Mouse (Mus musculus): ENCODE data around the gene Ccdc8. TPM values are rescaled to one million over a fixed set of nuclear protein-coding genes. Genes with fewer than 3 reads are reported as not detected.

Gene Ccdc8
- total RNA-seq, 2 experiments from 2014 or later, result 1.8 to 2.2 TPM

DNA sequence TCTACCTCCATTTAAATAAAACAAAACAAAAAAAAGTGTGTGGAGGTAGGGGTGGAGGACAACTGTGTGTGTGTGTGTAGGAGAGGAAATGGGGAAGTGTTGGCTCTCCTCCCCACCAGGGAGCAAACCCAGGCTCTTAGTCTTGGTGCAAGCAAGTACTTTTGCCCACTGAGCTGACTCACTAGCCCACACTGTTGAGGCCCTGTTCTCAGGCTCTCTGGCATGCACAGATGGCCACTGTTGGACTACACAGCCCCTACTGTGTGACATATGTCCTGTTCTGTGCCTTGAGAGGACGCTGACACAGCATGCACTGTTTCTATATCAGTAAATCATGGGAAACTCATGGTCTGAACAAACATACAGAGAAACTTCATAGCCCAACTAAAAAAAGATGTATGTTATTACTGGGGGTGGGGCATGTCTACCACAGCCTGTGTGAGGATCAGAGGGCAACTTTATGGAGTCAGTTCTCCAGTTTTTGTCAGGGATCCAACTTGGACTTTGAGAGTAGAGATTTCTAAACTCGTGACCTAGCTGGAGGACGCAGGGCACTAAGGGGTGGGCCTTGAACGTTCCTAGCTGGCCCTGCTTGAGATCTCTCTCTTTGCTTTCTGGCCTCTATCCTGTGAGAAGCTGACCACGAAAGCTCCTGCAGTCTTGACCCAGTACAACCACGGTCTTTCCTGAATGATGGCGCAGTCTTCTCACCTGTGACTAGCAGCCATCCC, 10.9 kb downstream of the Ccdc8 start:
- Histone ChIP-seq H3K27ac (peak overlapping the region; percentile 69), H3K4me3 (no peak overlapping the region)
- DNase-seq (ENCODE audit: low spot score in 2 of 2), result no peak
- no peak for TF ChIP-seq CTCF (conservative IDR thresholded peaks at IDR 0.05)

DNA sequence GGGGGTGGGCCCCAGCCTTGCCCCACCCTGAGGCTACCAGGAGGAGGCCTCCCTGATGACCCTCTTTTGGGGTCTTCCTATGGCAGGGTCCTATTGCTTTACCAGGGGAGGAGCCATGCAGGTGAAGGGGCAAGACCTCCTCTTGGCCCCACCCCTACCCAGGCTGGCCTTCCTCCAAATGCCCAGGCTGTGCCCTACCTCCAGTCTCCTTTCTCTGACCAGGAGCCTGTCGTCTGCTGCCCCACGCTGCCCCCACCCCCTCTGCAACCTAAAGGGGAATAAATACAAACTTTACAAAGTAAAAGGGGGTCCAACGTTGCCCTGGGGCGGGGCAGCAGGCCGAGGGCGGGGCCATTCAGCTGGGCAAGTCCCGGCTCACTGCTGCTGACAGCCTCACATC, 12.2 kb downstream of the Ccdc8 start:
- TF ChIP-seq CTCF (conservative IDR thresholded peaks at IDR 0.05), result no peak
- DNase-seq (ENCODE audit: low spot score in 2 of 2), result no peak
- no peak overlapping the region for H3K4me3 ChIP-seq
- H3K27ac ChIP-seq, result peak overlapping the region; percentile 69; the same call in 1 of the 2 replicates

DNA sequence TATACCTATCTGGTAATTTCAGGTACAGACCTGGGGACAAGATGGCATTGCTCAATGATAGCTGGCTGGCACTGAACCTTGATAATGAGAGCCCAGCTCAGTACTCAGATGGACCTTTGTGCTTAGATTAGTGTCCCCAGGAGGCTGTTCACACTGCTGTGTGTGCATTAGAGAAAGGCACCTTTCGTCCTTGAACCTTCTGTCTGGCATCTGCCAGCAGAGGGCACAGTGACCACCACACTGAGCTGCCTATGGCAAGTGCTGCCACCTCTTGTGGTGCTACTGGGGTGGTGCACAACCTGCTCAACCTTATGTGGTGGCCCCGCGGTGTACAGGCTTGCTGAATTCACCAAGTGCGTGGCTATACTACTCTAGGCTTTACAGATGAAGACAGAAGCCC, 14.8 kb downstream of the Ccdc8 start:
- TF ChIP-seq CTCF (conservative IDR thresholded peaks at IDR 0.05), result peak; percentile 73
- no peak overlapping the region for H3K27ac ChIP-seq
- H3K4me3 ChIP-seq, result no peak overlapping the region
- no peak for DNase-seq (ENCODE audit: low spot score in 2 of 2)

DNA sequence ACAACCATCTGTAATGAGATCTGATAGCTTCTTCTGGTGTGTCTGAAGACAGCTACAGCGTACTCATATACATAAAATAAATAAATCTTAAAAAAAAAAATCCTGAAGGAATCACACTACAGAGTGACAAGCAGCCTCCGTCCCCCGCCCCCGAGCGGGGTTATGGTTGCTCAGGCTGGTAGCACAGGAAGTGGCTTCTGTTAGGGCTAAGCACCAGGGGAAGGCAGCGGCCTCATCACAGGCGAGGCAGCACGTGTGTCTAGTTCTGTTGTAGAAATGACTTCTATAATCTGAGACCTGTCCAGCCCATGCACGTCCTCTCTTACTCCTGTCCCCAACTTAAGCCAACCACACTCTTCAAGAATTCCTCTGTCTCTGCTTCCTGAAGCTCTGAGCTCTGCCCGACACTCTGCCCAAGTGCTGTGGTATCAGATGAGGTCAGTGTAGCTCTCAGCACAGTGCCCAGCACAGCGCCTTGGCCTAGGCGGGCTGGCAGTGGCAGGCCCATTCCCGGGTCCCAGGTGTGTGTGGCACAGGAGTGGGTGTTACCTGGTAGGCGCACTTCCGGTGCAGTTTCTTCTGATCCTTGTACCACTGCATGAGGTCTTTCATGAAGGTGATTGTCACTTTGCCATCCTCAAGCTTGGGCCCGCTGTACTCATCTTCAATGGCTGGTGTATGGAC, 17.0 kb downstream of the Ccdc8 start:
- no peak overlapping the region for H3K4me3 ChIP-seq
- H3K27ac ChIP-seq, result peak overlapping the region; percentile 57; the same call in 1 of the 2 replicates
- no peak for TF ChIP-seq CTCF (conservative IDR thresholded peaks at IDR 0.05)
- no peak for DNase-seq (ENCODE audit: low spot score in 2 of 2)

DNA sequence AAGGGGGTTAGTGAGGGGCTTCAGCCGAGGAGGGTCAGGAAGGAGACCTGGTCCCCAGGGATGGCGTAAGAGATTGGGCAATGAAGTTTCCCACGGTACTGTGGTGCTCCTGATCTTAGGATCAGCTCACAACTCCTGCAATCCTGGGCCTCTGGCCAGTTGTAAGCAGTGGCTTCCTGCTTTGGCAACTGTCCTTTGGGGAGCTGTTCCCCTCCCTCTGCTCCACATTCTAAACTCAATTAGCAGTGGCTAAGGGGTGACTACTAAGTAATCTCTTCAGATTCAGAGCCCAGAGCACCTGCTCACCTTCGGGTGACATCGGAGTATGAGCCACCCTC, 17.5 kb downstream of the Ccdc8 start:
- TF ChIP-seq CTCF (conservative IDR thresholded peaks at IDR 0.05), result no peak
- Histone ChIP-seq H3K4me3 (no peak overlapping the region), H3K27ac (peak overlapping the region; percentile 57; the same call in 1 of the 2 replicates)
- no peak for DNase-seq (ENCODE audit: low spot score in 2 of 2)

DNA sequence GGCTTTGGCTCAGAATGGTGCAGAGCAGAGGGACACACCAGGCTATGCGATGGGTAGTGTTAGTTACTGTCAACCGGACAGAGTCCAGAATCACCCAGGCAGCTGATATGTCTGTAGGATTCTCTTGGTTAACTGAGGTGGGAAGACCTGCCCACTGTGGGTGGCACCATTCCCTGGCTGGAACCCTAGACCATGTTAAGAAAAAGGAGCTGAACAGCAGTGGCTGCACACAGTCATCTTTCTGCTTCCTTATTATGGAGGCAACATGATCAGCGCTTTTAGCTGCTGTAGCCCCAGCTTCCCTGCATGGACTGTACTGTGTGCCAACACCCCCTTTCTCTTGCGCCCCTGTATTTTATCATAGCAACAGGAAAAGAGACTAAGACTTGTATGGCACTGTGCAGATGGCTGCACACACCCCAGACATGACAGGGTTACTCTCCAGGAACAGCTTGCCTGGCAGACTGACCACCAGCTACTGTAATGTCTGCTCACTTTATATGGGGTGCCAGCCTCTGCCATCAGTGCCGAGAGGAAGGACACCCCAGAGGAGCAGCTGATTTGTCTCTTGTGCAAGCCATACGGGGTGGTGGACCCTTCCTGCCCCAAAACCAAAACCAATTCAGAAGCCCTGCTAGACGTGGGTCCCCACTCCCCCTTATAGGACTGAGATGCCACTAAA, 19.5 kb downstream of the Ccdc8 start:
- H3K4me3 ChIP-seq, result no peak overlapping the region
- no peak for DNase-seq (ENCODE audit: low spot score in 2 of 2)
- no peak for TF ChIP-seq CTCF (conservative IDR thresholded peaks at IDR 0.05)
- peak overlapping the region; percentile 43; the same call in 1 of the 2 replicates for H3K27ac ChIP-seq

DNA sequence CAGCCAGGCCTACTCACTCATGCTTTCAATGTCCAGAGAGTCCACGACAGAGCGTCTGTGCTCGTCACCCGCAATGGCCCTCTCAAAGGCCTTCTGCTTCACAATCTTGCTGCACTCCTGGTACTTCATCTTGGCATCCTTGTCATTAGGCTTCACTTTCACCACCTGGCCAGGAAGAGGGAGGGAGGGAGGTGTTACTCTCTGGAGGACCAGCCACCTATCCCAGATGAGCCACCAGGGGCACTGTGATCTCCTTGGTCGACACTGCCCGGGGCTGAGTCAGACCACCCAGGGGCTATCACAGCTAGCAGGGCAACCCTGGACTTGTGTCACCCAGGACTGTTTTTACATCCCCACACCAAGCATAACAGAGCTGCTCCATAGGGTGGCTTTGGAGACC, 22.9 kb downstream of the Ccdc8 start:
- Histone ChIP-seq H3K4me3 (no peak overlapping the region), H3K27ac (no peak overlapping the region)
- DNase-seq (ENCODE audit: low spot score in 2 of 2), result no peak
- TF ChIP-seq CTCF (conservative IDR thresholded peaks at IDR 0.05), result peak; percentile 53

DNA sequence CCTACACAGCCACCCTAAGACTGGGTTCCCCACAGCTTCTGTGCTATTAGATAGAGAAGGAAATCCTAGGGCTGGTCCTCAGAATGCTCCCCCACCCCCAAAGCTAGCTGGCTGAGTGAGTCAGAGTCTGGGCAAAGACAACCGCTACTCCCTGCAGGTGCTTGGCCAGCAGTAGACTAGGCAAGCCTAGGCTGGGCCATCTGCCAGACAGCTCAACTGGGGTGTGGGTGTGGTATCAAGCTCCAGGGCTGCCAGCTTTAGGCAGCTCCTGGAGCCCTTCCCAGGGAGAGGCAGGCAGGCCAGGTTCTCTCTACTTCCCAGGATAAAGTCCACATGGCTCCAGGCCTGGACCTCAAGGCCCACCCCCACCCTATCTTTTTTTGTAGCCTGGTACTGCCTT, 24.5 kb downstream of the Ccdc8 start:
- no peak for TF ChIP-seq CTCF (conservative IDR thresholded peaks at IDR 0.05)
- H3K27ac ChIP-seq, result peak overlapping the region; percentile 86
- DNase-seq (ENCODE audit: low spot score in 2 of 2), result peak; percentile 92 to 96
- no peak overlapping the region for H3K4me3 ChIP-seq

DNA sequence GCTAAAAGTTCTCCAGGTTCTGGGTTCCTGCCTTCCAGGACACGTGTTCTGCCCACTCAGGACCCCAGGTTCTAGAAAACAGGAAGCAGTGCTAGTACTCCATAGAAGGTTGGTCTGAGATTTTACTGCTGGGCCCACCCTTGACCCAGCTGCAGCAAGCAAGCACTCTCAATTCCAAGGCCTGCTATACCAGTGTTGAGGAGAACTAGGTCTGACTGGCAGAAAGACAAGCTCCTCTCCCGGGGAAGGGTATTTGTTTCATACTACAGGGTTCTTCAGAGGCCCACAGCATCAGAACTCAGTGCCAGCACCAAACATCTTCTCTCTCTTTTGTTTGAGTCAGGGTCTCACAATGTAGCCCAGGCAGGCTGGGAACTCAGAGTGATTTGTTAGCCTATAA, 25.4 kb downstream of the Ccdc8 start:
- no peak for TF ChIP-seq CTCF (conservative IDR thresholded peaks at IDR 0.05)
- DNase-seq (ENCODE audit: low spot score in 2 of 2), result no peak
- peak overlapping the region; percentile 86 for H3K27ac ChIP-seq

DNA sequence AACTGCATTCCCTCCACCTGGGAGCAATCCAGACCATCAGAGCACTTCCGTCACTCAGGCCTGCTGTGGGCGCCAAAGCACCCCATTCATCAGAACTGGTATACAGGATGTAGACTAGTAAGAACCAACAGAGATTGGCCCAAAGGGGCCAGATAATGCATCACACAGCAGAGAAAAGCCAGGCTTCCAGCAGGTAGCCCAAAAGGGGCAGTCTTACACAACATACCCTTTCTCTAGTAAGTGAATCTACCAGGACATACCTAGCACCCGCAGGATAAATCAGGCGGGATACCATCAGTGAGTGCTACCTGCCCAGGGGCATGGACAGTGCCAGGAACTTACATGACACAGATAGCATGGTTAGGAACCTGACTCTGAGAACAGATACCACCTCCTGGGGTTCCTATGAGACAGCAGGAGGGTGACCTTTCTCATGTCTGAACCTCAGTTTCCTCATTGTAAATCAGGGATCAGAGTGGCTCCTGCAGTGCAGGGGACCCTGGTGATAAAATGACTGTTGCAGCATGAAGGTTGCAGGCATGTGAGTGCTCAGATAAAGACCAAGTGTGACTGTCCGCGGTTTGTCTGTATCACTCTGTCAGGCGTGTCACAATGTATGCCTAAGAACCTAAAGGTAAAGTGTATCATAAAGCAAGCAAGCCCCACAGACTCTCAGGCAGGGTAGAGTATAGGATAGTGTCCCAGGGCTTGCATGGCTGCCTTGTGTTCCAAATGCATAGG, 27.1 kb downstream of the Ccdc8 start:
- no peak for TF ChIP-seq CTCF (conservative IDR thresholded peaks at IDR 0.05)
- Histone ChIP-seq H3K4me3 (no peak overlapping the region), H3K27ac (peak overlapping the region; percentile 55; the same call in 1 of the 2 replicates)
- DNase-seq (ENCODE audit: low spot score in 2 of 2), result no peak

More for the DNA sequence above, 25.4 kb downstream of the Ccdc8 start:
- H3K4me3 ChIP-seq, result no peak overlapping the region

DNA sequence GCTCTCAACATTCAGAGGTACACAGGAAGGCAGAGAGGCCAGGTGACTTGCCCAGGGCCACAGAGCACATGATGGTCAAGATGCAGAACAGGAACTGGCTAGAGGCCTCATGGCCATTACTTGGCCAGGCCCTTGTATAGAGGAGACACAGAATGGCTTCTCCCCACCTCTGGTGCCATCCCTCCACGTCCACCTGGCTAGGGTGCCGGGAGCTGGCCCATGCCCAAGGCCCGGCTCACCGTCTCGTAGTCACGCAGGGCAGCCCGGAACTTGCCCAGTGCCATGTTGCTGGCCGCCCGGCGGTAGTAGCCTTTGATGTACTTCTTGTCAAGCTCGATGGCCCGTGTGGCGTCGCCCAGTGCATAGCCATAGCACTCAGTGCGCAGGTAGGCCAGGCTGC, 29.7 kb downstream of the Ccdc8 start:
- DNase-seq (ENCODE audit: low spot score in 2 of 2), result no peak
- Histone ChIP-seq H3K4me3 (no peak overlapping the region), H3K27ac (no peak overlapping the region)
- no peak for TF ChIP-seq CTCF (conservative IDR thresholded peaks at IDR 0.05)

DNA sequence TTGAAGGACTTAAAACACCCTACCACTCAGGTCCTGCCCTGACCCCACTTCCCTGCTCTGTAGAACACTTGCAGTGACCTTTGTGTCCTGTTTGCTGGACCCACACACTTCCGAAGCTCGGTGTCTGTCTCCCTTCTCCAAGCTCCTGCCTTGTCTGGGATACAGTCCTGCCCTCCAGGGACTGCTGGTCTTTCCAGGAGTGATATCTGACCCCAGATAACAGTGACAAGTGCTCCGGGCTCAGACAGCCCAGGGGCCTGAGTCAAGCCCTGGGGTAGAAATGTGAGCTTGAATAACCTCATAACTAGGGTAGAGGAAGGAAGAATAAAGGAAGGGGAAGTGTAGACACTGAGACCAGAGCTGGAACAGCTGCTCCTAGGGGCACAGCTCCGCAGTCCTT, 31.2 kb downstream of the Ccdc8 start:
- no peak for TF ChIP-seq CTCF (conservative IDR thresholded peaks at IDR 0.05)
- Histone ChIP-seq H3K4me3 (no peak overlapping the region), H3K27ac (peak overlapping the region; percentile 62)
- no peak for DNase-seq (ENCODE audit: low spot score in 2 of 2)

DNA sequence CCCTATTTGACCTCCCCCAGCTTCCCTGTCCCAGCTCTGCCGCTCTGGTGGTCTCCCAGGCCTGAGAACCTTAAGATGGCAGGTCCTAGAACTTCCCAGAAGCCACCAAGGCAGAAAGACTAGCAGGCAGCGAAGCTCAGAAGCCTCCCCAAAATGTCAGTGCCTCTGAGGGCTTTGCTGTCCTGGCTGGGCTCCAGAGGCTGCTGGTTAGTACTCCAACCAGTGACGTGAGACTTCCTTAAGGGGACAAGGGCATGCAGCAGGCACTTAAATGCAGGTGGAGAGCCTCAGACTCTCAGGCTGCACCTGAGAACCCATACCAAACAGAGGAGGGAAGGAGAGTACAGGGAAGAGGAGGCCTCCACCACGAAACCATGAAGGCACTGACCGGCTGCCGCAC, 31.6 kb downstream of the Ccdc8 start:
- no peak for TF ChIP-seq CTCF (conservative IDR thresholded peaks at IDR 0.05)
- DNase-seq (ENCODE audit: low spot score in 2 of 2), result no peak
- Histone ChIP-seq H3K27ac (peak overlapping the region; percentile 62), H3K4me3 (no peak overlapping the region)

All from layer of hippocampus, adult 2 months (tissue).